Mouse (Mus musculus): ENCODE results near the gene Nfkbid.

GRCm38 (mm10) chr7:30472411-30472810 lies 50.9 kb downstream of the Nfkbid start:
- TF ChIP-seq CTCF (IDR thresholded peaks at IDR 0.05; ENCODE audit: control insufficient read depth, insufficient read depth, insufficient read length) (no peak), CEBPB (IDR thresholded peaks at IDR 0.05; ENCODE audit: low read depth) (no peak), USF1 (IDR thresholded peaks at IDR 0.05; ENCODE audit: low read depth) (no peak), MYOG (IDR thresholded peaks at IDR 0.05; ENCODE audit: control insufficient read depth, extremely low read depth, insufficient read length) (no peak)

All from C2C12 (cell line).